Mouse (Mus musculus): ENCODE data around the gene Nxph1. TPM values are rescaled to one million over a fixed set of nuclear protein-coding genes. Genes with fewer than 3 reads are reported as not detected.

Gene Nxph1
- total RNA-seq, 2 experiments from 2014 or later: 37.1 to 38.0 TPM

GRCm38 (mm10) chr6:9220724-9221453, 272.7 kb downstream of the Nxph1 start:
- TF ChIP-seq CTCF (conservative IDR thresholded peaks at IDR 0.05): no peak
- H3K27ac ChIP-seq: no peak overlapping the region
- no peak overlapping the region for H3K4me3 ChIP-seq
- no peak for DNase-seq (ENCODE audit: low spot score in 2 of 2)

- peak; percentile 75 for TF ChIP-seq CTCF (conservative IDR thresholded peaks at IDR 0.05)
- no peak overlapping the region for H3K4me3 ChIP-seq
- peak in 1 of 2 experiments; percentile 22 for DNase-seq (ENCODE audit: low spot score in 2 of 2)
- H3K27ac ChIP-seq: no peak overlapping the region
Observed at GRCm38 (mm10) chr6:9234802-9235201, 286.6 kb downstream of the Nxph1 start.

- H3K27ac ChIP-seq: no peak overlapping the region
- no peak for DNase-seq (ENCODE audit: low spot score in 2 of 2)
- no peak overlapping the region for H3K4me3 ChIP-seq
- TF ChIP-seq CTCF (conservative IDR thresholded peaks at IDR 0.05): no peak
Observed at GRCm38 (mm10) chr6:9267998-9268397, 319.8 kb downstream of the Nxph1 start.

Other genes with a start within 250 kb of the Nxph1 start
- 10 to 100 TPM; 57.4 to 61.8 TPM for gene Ica1, start 169.9 kb upstream of the Nxph1 start, total RNA-seq (2021)

All from layer of hippocampus, adult 2 months (tissue).